Mouse (Mus musculus): Measurements from ENCODE around the gene Pbsn.
"Not testable (repeated sequence)": the region's sequence is repeated elsewhere in the genome, so short reads cannot be mapped to it uniquely, and the experiment has no call there.

The Pbsn gene

DNA sequence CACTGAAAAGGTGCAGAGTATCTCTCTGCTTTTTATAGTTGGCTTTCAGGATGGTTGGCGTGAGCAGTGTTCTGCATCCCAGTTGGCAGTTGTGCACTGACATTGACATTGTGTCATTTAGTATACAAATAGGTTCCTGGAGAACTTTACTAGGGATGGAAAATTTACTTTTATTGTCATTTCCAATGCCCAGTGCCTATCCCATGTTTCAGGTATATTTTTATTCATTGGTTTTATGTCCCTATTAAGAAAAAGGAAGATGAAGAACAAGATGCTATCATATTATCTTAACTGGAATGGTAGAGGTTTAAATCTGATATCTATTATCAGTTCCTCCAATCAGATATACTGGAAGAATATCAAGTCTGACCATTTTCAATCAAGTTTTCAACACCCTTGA lies at the start of gene Pbsn:
Gene Pbsn (minus strand): TSS at position 101 of the 400 bp plus-strand sequence.
- DNase-seq, result no peak

DNA sequence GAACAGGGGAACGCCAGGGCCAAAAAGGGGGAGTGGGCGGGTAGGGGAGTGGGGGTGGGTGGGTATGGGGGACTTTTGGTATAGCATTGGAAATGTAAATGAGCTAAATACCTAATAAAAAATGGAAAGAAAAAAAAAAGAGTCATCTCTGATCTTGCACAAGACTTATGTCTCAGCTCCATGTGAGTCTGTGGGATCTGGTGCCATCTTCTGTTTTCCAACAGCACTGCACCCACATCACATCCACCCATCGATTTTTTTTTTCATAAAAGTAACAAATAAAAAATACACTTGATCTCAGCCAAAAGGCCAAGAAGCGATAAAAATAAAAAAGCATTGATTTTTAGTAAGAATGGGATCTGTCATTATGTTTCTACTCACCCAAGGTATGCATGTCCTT lies 26.6 kb upstream of the Pbsn start:
- not testable (repeated sequence) for DNase-seq

DNA sequence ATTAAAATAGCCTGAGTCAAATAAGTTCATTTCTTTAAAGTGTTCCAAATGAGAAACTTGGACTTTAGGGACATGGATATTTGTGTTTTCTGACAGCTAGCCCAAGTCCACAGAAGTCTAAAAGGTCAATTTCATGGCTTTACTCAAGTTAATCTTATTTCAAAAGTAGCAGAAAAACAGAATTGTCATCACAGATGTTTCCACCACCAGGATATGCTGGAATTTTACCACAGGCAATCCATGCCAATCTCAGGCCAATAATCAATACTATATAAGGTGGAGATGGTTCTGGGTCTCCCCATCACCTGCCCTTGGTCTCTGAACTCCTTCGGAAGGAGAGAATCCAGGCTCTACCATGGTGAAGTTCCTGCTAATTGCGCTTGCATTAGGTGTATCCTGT lies 11.0 kb upstream of the Pbsn start, which contains the start of gene Gm14744:
Gene Gm14744 (plus strand): TSS at position 301 of the 400 bp plus-strand sequence.
- DNase-seq, result not testable (repeated sequence)

DNA sequence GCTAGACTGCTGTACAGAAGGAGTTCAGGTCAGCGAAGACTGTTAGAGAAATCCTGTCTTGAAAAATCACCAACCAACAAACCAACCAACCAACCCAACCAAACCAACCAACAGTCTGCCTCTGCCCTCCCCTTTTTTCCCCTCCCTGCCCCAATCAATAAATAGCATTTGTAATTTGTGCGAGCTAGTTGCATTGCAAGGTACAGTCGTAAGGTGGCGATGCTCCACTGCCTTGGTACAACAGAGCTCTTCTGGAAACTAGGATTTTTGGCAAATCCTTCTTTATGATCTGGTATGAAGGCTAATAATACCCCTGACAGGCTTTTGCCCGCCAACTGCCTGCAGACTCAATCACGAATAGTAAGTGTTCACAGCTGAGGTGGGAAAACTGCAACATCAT lies 41.4 kb downstream of the Pbsn start:
- peak; percentile 6 for DNase-seq

DNA sequence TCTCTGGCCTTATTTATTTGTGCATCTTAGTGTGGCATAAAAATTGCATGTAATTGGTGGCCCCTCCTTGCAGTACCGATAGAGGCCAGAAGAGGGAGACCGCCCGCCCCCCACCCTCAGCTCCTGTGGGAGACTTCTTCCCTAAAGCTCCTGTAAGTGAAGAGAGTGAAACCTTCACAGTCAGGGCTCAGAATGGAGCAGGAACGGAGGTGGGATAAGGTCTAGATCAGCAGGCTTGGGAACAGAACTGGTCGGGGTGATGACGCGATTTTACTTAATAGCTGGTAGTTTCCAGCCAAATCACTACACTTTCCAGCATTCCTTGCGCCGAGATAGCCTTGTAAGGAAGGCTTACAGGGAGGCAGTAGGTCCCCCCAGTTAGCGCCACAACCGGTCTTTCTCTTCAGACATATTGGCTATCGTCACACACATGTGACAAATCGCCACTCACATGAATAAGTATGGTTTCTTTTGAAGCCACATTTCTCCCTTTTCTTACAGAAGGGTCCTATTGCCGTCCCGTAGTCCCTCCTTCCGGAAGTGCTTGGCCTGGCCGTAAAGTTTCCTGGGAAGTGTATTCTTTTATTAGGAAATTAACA lies 42.7 kb downstream of the Pbsn start:
- peak; percentile 58 for DNase-seq

DNA sequence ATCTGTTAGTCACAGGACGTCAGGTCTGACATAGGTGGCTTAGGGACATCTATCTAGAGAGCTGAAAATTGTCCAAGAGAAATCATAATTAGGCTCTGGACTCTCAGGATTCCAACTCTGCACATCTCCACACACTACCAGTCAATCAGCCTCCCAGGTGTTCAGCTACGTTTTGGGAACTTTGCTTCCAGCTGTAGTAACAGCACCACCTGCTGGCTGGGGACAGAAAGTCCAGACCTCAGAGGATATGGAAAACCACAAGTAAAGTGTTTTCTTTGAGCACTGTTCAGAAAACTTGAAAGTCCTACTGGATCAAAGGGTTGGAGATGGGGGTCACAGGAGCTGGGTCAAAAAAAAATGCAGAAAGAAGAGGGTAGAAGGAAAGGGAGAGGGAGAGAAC lies 44.8 kb downstream of the Pbsn start:
- no peak for DNase-seq

DNA sequence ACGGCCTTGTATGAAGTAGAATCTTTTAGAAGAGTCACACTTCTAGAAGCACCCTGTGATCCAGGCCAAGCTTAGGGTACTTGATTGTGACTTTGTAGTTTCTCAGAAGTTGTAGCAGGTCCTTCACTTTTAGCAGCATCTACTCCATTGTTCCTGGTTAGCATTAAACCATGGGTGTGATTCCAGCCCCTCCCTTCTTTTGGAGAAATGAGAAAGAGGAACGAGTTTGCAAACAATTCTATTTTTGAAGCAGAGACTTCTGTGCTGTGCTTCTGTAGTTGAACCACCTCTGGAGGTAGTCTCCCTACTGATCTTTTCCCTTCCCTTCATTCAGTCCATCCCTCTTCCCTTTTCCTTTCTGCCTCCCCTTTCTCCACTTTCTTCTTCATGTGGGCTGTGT lies 51.1 kb downstream of the Pbsn start:
- DNase-seq, result no peak

DNA sequence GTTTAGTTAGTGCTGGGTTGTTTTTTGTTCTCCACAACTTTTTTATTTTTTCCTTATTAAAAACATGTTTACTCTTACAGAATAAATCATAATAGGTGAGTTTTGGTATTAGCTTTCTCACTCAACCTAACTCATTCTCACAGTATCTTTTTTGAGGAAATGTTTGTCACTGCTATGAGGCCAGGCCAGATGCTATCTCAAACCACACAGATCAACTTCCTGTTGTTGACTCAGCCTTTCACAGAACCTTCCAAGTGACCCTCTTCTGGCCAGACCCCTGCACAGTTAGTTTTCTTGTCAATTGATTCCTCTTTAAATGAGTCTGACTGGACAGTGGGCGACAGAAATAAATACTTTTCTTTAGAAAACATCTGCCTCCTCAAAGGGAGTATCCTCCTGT lies 51.9 kb downstream of the Pbsn start:
- DNase-seq, result no peak

DNA sequence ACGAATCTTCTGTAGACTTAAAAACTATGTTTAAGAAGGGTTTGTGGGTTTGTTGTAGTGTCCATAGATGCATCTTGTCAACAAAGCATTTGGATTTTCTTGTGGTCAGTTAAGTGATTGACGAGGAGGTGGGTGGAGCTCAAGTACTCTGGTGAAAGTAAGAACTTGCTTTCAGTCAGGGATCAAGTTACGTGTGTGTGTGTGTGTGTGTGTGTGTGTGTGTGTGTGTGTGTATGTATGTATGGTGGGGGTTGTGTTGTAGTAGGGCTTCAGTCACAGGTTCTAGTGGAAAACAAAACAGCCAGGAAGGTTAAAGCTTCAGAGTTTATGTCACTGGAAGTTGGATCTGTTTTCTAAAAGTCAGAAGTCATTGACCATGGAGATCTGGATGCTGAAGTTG lies 53.9 kb downstream of the Pbsn start:
- no peak for DNase-seq

DNA sequence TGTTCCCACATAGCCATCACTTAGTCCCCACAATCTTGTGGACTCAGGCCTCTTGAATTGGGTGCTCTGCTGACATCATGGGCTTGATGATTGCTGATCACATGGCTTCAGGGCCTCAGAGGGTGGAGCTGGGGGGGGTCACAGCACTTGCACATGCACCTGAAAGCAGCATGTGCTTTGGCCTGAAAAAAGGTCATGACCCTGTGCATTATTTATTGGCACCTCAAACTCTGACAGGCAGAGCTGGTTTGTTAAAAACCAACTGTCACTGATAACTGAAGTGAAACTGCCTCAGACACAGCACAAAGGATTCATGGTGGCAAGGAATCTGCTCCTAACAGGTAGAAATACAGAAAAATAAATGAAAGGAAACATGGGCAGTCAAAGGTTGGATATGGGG lies 55.6 kb downstream of the Pbsn start:
- DNase-seq, result peak; percentile 9

DNA sequence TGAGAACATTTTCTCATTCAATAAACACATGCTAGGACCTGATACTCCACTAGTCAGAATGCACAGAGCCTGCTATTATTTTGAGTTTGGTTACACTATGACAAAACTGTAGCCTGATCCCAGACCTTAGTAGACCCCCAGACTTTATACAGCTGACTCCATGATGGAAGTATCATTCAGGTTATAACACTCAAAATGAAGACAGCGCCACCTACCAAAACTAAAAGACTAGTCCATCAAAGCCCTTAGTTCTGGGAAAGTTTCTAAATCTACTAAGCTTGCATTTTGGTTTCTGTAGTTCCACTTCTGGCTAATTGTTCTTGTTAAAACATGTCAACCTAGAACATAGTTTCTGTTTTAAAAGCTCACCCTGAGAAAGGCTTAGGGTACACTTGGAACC lies 56.5 kb downstream of the Pbsn start:
- DNase-seq, result no peak

DNA sequence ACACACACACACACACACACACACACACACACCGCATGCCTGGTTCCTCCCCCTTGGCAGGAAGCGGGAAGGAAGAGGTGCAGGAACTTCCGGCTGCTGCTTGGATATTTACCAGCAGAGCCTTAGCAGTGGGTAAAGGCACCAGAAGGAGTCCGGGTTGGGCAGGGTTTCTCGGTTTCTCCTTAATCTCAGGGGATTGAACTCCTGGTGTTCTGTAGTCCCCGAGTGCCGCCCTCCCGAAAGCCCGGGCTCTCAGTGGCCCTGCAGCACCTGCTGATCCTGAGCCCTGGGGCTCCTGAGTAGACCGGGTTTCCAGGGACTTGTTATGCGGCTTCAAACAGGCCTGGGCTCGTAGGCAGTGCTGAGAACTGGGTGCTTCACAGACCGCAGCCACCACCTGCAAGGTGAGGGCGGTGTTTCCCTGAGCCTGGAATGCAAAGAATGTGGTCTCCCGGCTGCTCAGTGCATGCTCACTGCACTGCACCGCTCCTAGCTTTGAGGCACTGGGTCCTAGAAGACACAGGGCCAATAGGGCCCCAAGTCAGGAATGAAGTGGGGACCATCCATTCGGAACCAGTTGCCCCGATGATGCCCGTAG lies 57.1 kb downstream of the Pbsn start, which contains the start of gene Prkx:
Gene Prkx (minus strand): TSS at position 41 of the 598 bp plus-strand sequence.
- no peak for DNase-seq

DNA sequence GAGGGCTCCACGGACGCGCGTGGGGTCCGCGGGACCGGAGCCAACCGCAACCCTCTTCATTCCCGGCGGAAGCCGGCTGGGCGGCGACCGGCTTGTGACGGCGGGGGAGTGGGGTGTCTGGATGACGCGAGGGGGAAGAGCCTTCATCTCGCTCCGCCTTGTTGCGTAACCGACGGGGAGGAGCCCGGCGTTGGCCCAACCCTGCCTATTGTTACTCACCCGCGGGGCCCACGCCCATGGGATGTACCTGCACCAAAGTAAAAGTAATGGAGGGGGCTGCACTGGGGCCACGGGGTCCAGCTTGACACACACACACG lies 57.6 kb downstream of the Pbsn start:
- DNase-seq, result peak; percentile 92

DNA sequence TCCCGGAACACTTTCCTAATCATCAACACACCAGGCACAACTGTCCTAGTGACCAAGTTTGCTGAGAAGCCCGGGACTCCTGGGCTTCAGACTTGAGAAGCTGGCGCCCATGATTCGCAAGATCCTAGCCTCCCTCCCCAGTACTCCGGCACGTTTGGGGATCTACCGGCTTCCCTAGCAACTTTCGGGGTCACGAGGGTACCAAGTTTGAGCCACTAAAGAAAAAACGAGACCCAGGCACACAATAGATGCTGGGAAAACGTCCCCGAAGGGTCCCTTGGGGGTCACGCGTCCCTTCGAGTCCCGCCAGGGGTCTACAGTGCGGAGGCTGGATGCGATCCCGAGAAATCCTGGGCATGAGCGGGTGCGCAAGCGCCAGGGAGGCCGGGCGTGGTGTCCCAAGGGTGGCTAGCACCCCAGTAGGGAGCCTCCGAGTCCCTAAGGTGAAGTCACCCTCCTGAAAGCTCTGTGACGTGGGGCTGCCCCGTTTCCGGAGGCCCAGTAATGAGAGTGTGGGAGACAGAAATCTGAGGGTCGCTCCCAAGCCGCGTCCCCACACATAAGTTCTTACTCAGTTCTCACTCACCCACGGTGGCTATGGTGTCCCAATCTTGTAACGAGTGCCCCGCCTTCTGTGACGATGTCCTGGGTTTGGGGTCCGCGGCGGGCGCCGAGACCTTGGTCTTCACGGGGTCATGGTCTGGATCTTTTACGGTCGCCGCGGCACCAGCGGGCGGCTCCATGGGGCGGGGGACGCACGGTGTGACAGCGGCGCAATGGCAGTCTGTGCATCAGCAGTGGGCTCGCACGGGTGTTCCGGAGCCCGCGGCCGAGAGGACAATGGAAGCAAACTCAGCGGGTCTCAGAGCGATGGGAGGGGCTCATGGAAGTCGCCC lies 58.2 kb downstream of the Pbsn start:
- peak; percentile 68 for DNase-seq

DNA sequence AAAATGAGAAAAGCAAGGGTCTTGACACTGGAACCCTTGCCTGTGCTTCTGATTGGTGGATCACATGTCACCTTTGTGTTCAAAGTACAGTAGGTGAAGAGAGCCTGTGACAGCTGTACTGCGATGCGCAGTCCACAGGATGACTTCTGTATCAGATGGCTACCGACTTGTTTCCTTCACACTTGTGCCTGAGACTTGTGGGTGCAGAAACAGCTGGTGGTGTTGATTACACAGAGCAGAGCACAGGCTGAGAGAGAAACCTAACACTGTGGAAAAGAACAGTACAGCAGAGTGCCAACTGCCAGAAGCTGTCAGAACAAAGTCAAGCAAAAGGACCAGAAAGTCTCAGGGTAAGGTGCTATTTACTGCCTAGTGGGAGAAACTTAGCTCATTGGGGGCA lies 64.7 kb downstream of the Pbsn start:
- no peak for DNase-seq
